Mouse (Mus musculus) lung, adult 10 weeks (tissue): Measurements from ENCODE around the gene Col4a5. TPM values are rescaled to one million over a fixed set of nuclear protein-coding genes. Genes with fewer than 3 reads are reported as not detected.

Source experiments
- polyA plus RNA-seq: library from polyadenylated mRNA; stranded (reverse); fragments of 350-450 nt; fragmentation: Illumina TruSeq; extraction: RNeasy Lipid Tissue Mini Kit (QIAGEN cat#74804); gene quantifications from one replicate; pipeline ENCODE4 v1.2.3, GENCODE M21; 2014; ENCODE audit warnings: low read depth, low replicate concordance; ENCODE audit not compliant: insufficient read depth

Gene Col4a5
- polyA plus RNA-seq = 17.6 TPM

GRCm38 (mm10) chrX:141475110-141475509 is at the start of gene Col4a5:
Gene Col4a5 (plus strand): TSS chrX:141475385.

GRCm38 (mm10) chrX:141473470-141474302 is 1.5 kb upstream of the Col4a5 start, which contains the start of gene Col4a6:
Gene Col4a6 (minus strand): TSS chrX:141474076.

GRCm38 (mm10) chrX:141724937-141725918 is 250.0 kb downstream of the Col4a5 start, which contains the start of gene Irs4:
Gene Irs4 (minus strand): TSS chrX:141725263.

Other genes with a start within 250 kb of the Col4a5 start
- gene Col4a6, start 1.3 kb upstream of the Col4a5 start, polyA plus RNA-seq = 3.1 TPM
- gene Irs4, start 249.9 kb downstream of the Col4a5 start, polyA plus RNA-seq = not detected